Mouse (Mus musculus) heart, adult 2 months (tissue): ENCODE data around the gene Tbr1.

Experiments used
- CTCF ChIP-seq: fragments of 200-600 bp; IDR thresholded peaks from 2 replicates; pipeline ENCODE4 v1.8.1; 2022; ENCODE audit warnings: antibody characterized with exemption, mild to moderate bottlenecking, moderate library complexity
- EP300 ChIP-seq: fragments of 200-500 bp; IDR thresholded peaks from 2 replicates; pipeline ENCODE4 v1.6.1; 2011; ENCODE audit warnings: low read depth, low read length, control low read depth; ENCODE audit not compliant: insufficient read depth
- POLR2A ChIP-seq: fragments of 200-500 bp; IDR thresholded peaks from 2 replicates; pipeline ENCODE4 v1.6.1; 2011; ENCODE audit warnings: mild to moderate bottlenecking, low read depth, low read length, control low read depth; ENCODE audit not compliant: insufficient read depth

DNA sequence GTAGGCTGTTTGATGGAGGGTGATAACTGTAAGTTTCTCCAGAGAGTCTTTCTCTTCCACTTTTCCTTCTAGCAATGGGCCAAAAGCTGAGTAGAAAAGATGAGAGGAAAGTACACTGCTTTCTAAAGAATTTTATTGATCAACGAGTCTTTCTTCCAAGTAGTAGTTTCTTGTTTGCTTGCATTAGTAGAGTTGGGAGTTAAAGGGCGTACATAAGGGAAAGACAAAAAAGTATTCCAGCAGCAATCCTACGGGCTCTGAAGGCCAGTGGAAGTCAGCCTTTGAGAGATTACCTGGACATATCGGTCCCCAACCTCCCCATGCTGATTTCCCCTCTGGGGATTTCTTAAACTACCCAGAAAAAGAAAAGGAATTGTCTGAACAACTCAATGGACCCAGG lies 8.0 kb downstream of the Tbr1 start:
- TF ChIP-seq CTCF (no peak), POLR2A (no peak), EP300 (no peak)
